Mouse (Mus musculus) ovary, adult 18-20 months (tissue): ENCODE data around the gene Cdk16.
A peak's percentile ranks its signal among the peaks of the same experiment; 100 is the strongest.

Experiments used
- DNase-seq: peaks from one replicate; pipeline ENCODE4 v3.0.0; 2022; ENCODE audit warnings: low spot score, mixed read lengths

Cdk16 gene

DNA sequence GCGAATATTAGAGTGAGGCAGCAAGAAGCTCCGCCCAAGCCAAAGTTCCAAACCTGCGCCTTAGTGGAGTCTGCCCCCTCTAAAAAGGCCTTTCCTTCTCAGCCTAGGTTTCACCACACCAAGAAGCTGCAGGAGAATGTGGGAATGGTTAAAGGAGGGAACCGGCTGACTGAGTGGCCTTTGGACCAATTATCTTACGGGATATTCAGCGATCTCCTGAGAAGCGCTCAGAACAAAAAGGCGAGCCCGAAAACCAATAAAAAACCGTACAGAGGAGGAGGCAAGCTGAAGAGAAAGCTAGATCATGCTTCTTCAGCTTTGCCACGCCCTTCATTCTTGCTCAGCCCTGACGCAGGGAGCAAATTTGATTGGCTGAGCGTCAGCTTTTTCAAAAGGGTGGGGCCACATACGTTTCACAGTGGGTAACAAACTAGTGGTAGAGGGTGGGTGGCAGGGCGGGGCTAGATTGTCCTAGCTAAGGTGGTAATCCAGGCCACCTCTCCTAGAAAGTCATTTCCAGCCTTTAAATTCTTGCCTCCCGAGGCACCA, at the start of gene Cdk16:
Cdk16 (plus strand) TSS at position 436 of the 549 bp plus-strand sequence.
- peak; percentile 89 for DNase-seq

DNA sequence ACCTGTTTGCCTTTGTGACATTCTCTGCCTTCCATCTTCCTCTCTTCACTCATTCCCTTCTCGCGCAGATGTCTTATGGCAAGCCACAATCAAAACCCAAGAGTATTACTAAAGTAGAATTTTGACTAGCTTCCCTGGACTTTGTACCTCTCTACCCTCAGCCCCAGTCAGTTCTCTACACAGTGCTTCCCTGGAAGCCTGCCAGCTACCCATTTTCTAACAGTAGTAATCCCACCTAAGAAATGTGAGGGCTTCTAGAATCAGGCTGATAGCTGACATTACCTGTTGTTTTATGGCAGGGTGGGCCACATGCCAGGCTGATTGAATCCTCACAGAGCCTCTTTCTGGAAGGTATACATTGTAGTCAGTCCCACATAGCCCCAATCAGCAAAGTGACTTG, 49.6 kb upstream of the Cdk16 start:
- DNase-seq = no peak

- DNase-seq = peak; percentile 12
Measured at GRCm38 (mm10) chrX:20644780-20645179, 43.0 kb upstream of the Cdk16 start.

DNA sequence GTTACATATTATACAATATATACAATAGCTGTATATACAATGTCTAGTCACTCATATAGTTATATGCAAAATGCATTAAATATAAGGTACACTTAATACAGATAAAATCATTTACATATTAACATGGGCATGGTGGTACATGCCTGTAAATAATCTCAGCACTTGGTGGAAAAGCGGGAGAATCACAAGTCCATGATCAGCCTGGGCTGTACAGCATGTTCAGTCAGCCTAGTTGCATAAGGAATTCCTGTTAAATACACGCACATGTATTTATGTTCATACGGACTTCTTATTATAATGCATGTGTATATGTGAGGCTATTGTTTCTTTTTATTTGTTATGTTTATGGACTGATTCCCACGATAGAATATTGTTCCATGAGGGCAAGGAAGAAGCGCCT, 30.2 kb upstream of the Cdk16 start:
- no peak for DNase-seq

GRCm38 (mm10) chrX:20658026-20658652, 29.6 kb upstream of the Cdk16 start, which contains the start of gene Uba1:
Gene Uba1, plus strand, starts transcription at chrX:20658326.
- DNase-seq = peak; percentile 68

GRCm38 (mm10) chrX:20658891-20659406, 28.8 kb upstream of the Cdk16 start:
- DNase-seq = no peak

GRCm38 (mm10) chrX:20662317-20662715, 25.4 kb upstream of the Cdk16 start:
- no peak for DNase-seq

DNA sequence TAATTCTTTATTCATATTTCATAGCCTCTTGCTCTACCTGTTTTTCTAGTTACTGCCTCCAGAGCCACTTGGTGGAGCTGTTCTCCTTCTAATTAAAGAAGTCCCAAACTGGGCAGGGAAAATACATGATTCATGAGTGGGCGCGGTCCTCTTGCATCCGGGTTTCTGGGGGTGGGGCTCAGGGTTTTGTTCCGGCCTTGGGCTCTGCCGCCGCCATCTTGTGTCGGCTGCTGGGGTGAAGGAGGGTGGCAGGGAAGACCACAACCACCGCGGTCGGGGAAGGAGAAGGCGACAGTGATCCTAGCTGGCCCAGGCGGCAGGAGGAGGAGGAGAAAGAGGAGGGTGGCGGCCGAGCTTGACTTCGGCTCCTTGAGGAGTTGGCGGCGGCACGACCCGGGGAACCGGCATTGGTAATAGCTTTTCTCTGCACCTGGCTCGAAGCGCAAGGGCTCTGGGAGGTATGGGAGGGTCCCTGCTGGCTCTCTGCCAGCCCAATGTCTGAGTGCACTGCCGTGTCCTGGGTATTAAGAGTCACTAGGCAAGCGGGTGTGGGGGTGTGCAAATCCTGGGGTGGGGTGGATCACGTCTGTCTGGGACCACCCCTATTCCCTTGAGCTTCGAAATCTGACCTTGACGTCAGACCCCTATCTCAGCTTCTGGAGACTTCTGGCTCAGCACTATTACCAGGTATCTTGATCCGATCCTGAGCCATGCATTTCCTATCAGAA, 24.9 kb upstream of the Cdk16 start:
- peak; percentile 78 for DNase-seq

DNA sequence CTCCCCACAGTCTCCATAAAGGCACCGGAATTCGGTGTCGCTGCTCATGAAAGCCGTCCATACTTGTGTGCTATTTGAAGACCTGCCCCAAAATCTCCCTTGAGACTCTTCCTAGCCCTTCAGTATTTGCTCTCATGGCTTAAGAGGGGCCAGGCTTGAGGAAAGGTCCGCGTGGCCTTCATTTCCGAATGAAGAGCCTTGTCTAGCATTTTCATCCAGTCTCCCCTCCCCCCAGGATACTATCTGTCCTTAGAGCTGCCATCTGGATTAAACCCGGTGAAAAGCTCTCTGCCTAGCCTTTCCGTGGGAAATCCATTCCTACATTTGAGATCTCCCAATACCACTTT, 24.3 kb upstream of the Cdk16 start:
- no peak for DNase-seq

DNA sequence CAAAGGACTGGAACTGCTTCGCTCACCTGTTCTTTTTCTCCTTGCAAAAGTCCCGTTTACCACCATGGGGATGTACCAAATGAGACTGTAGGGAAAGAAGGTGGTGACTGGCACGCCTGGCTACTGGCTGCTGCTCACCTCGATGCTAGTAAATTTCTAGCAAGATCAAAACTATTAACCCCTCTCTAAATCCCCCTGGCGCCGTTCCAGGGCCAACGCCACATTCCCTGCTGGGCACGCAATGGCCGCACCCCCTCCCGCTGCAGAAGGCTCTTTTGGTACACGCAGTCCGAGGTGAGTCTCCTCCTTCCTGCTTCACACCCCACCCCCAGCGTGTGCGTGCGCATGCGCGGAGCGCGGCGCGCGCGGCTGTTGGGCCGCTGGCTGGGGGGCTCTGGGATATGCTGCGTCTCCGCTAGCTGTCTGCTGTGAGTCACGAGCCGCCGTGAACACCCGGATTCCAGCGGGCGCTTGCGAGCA, 354 bp downstream of the Cdk16 start:
- peak; percentile 82 for DNase-seq

DNA sequence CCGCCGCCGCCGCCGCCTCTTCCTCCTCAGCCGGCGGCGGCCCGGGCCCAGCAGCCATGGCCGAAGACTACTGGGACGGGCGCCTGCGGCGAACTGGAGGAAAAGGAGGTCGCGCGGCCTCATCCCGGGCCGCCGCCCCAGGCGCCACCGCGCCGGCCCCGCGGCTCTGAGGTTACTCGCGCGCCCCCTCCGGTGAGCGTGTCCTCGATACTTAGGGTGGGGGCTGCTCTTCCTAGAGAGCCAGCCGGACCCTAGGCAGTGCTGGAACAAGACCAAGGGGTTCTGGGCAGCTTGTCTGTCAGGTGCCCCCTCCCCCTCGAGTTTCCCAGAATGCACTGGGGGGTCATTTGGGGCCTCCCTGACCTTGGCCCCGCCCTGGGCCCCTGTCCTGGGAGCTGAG, 861 bp downstream of the Cdk16 start:
- DNase-seq = peak; percentile 12

DNA sequence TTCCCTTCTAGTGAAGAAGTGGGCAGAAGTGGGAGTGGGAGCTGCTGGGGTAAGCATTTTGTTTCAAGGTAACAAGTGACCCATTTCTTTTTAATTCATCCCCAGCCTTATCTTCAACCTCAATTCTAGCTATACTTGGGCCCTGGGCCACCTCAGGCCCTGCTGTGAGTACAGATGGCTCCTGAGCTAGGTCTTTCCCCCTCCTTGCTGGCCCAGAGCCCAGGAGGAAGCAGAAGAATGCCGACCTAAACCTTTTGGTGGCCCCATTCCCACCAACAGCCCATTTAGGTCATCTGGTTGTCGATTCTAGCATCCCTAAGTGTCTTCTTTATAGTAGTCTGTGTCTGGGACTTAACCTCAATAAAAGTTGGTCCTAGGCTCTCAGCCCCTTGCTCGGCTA, 3.8 kb downstream of the Cdk16 start:
- DNase-seq = no peak

- DNase-seq = no peak
Measured at GRCm38 (mm10) chrX:20692616-20693015, 4.9 kb downstream of the Cdk16 start.

GRCm38 (mm10) chrX:20695842-20696241, 8.1 kb downstream of the Cdk16 start:
- DNase-seq = no peak

- no peak for DNase-seq
Measured at GRCm38 (mm10) chrX:20703741-20704290, 16.1 kb downstream of the Cdk16 start, which contains the start of gene Usp11. Gene Usp11, plus strand, starts transcription at chrX:20703906.

DNA sequence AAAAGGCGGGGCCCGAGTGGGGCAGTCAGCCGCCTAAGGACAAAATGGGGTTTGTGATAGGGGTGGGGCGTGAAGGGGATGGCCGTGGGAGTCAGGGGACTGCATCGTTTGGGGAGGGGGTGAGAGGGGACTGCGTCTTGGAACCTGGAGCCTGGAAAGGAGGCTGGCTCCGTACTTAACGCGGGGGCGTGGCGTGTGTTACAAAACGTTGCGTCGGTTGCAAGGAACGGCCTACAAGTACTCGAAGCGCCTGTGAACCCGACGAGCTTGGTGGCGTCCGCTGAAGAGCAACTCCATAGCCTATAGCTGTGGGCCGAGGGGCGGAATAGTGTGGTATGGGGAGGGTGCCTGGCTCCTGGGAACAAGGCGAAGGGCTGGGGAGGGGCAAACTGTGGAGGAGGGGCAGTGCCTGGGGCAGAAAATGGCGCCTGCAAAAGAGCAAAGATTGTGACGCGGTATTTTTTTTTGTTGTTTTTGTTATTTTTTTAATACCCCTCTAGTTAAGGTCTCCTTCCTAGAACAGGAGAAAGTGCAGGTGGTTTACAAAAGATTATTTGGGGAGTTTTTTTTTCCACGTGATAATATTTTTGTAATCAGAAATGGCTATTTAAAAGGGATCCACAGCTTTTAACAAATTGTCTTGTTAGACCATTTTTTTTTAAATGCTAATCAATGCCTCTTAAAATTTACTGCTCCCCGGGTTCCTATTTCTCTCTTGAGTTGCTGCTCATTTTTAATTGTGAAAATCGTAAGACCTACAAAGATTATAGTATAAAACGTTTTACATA, 16.7 kb downstream of the Cdk16 start:
- DNase-seq = peak; percentile 80

GRCm38 (mm10) chrX:20705083-20705402, 17.3 kb downstream of the Cdk16 start:
- DNase-seq = no peak

GRCm38 (mm10) chrX:20728681-20729080, 40.9 kb downstream of the Cdk16 start:
- no peak for DNase-seq

DNA sequence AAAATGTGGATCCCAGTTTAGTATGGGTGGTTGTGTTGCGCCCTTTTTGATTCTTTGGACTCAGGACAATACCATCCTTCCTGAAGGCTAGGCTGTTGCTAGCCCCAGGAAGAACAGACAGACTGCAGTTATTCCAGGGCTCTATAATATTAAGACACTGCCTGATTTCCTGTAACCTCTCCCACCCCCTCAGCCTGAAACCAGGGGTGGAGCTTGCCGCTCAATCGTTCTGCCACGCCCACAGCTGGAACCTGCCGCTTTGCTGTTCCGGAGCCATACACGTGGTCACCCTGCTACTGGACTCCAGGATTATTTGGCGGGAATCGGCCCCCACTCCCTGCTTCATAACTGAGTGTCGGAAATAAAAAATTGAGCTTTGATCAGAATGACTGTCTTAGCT, 42.3 kb downstream of the Cdk16 start:
- peak; percentile 55 for DNase-seq

GRCm38 (mm10) chrX:20736479-20736878, 48.7 kb downstream of the Cdk16 start:
- no peak for DNase-seq

- no peak for DNase-seq
Measured at GRCm38 (mm10) chrX:20748829-20749228, 61.1 kb downstream of the Cdk16 start.
